Mouse (Mus musculus) CH12F3 (cell line): Measurements from ENCODE around the gene Wdr27.

Experiments
- in situ Hi-C: fragments of 300-500 bp; cut with MboI; formaldehyde crosslinking; loops from 2 replicates; pipeline ENCODE4 v1.14.3; 2020; ENCODE audit warnings: low sequenced_read_pairs

Gene Wdr27

DNA sequence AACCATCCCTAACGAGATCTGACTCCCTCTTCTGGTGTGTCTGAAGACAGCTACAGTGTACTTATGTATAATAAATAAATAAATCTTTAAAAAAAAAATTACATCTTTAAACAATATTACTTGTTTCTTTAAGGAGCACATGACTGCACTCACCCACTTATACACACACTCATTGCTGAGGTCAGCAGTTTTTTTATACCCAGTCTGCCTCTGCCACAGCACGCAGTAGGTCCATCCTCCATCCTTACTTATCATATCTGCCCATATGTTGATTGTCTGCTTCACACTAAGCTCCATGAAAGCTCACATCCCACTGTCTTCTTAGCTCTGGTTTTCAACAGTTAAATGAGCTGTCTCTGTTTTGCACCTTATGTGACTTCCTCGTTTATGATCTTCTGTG is 95.2 kb downstream of the Wdr27 start:
- in situ Hi-C loops = no loop called here

GRCm38 (mm10) chr17:14846880-14847279 is 96.1 kb downstream of the Wdr27 start:
- in situ Hi-C loops = no loop called here

- in situ Hi-C loops = no loop called here
These were observed 116.2 kb downstream of the Wdr27 start for GRCm38 (mm10) chr17:14826715-14827295.

DNA sequence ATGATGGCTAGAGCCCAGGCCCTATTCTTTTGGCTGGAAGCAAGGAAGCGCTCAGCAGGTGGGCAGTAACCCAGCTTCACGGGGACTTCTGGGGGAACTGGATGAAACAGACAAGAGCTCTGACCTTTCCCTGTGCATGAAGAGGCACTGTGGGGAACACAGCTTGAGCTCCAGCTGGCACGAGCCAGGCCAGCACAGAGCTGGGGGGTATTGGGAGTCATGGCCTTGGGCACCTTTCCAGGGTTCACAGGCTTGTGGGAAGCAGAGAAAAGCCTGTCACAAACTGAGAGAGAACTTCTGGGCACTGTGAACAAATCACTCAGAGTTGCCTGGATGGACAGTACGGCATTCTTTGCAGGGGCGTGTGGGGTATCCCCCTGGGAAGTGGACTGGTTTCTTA is 118.0 kb downstream of the Wdr27 start:
- in situ Hi-C loops = no loop called here

GRCm38 (mm10) chr17:14817975-14818374 is 125.0 kb downstream of the Wdr27 start:
- in situ Hi-C loops = no loop called here

DNA sequence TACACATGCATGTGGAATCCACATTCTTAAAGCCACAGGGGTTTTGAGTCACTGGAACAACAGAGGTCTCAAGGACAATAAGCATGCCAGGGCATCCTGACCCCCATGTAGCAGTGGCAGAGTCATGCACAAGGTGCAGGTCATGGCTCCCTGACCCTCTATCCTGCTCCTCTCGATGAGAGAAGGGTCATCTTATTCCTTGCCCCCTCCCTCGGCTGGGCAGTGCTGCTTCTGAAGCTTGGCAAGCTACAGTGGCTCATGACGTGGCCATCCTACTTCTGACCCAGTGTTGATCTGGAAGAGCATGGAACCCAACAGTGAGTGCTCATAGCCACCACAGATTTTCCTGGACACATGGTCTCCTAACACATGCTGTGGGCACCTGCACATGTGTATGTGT is 126.9 kb downstream of the Wdr27 start:
- in situ Hi-C loops = no loop called here

- in situ Hi-C loops = no loop called here
These were observed 127.7 kb downstream of the Wdr27 start for GRCm38 (mm10) chr17:14815304-14815703.

DNA sequence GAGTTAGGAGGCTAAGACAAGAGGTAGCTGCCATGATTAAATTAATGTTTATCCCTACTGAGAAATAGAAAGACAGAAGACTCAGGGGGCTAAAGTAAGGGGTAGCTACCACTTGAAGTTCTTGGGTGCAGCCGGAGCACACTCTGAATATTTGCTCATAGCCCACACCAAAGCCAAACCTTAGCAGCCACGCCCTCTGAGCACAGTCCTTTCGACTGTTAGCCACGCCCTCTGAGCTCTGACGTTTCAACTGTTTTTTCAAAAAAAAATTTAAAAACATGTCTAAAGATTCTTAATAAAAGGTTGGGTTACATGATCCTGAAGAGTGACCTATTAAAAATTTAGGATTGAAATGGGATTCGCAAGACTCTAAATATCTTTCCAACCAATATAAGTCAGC is 130.3 kb downstream of the Wdr27 start:
- in situ Hi-C loops = no loop called here

- in situ Hi-C loops = no loop called here
These were observed 130.9 kb downstream of the Wdr27 start for GRCm38 (mm10) chr17:14812033-14812432.

GRCm38 (mm10) chr17:14806808-14807207 is 136.2 kb downstream of the Wdr27 start:
- in situ Hi-C loops = no loop called here

DNA sequence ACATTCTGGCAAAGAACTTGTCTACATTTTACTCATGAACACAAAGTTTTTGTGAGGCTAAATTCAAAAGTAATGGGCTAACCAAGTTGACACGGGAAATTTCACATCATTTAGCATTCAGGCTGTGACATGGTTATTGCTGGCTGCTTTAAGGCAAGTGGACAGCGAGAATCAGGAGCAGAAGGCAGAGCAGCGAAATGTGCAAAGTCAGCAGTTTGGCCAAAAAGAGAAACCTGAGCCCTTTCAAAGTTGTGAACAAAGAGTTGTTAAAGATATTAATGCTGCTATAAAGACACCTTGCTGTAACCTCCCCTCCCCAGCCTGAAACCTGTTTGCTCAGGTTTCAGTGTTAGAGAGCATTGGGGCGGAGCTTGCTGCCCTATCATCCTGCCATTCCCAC is 143.7 kb downstream of the Wdr27 start:
- in situ Hi-C loops = no loop called here

DNA sequence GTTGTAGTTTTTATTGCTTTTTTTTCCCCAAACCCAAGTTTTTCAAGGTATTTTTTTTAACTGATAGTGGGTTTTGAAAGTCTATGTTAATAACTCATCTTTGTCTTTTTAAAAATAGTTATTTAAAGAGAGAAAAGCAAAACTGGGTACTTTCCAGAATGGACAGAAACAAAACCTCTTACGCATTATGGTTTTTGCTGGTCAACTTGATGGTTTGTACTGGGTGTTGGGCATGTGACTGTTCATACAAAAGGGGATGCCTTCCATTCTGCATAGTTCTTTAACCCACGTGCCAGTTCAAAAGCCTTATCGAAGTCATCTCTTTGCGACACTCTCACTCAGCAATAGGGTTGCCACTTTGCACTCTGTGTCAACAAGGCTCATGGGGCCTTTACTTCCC is 147.9 kb downstream of the Wdr27 start:
- in situ Hi-C loops = no loop called here

- in situ Hi-C loops = no loop called here
These were observed 163.6 kb downstream of the Wdr27 start for GRCm38 (mm10) chr17:14779356-14779755.

DNA sequence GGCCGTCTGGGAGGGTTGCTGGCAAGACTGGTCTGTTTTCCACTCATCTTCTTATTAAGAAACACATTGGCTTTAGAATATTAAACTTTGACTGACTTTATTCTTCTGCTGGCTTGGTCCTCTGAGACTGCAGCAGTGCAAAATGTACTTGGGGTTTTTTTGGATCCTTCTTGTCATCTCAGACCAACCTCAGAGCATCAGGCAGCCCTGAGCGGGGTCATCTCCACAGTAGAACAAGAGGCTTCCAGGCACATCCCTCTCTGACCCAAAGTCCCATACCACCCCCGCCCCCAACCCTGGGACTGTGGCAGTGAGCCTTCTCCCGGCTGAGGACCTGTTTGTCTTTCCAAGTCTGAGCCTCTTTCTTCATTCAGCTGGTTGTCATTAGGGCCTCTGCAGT is 171.6 kb downstream of the Wdr27 start:
- in situ Hi-C loops = no loop called here

- in situ Hi-C loops = no loop called here
These were observed 172.6 kb downstream of the Wdr27 start for GRCm38 (mm10) chr17:14770377-14770776.
